Mouse (Mus musculus): ENCODE data around the gene Tmub2. TPM values are rescaled to one million over a fixed set of nuclear protein-coding genes. Genes with fewer than 3 reads are reported as not detected.

Tmub2 gene
- polyA plus RNA-seq, 1 experiment from 2014 or later: 46.1 TPM

DNA sequence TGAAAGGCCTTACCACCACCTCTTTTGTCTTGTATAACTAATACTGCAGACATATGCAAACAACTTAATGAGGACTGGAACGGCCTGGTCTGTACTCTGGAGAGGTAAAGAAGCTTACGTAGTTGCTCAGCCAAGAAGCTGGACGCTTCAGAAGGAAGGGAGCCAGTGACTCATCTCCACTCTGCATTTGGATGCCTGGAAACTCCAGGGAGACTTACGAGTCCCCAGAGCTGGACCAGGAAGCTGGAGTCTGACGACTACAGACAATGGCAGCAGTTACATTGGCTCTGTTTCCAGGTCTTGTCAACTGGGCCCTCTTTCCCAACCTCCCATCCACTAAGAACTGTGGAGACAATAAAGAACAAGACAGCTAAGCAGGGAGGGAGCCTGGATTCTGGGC is 42.5 kb downstream of the Tmub2 start:
- TF ChIP-seq EP300 (IDR thresholded peaks at IDR 0.05) (no peak), CTCF (IDR thresholded peaks at IDR 0.05) (no peak)
- Histone ChIP-seq H3K4me3 (ENCODE audit: low read depth, low read length) (no peak overlapping the region), H3K27me3 (replicated peaks; ENCODE audit: insufficient read depth, low read length) (no peaks in the 10 kb centered on the region), H3K4me1 (ENCODE audit: insufficient read depth, low read depth, low read length) (no peaks in the 10 kb centered on the region), H3K36me3 (ENCODE audit: insufficient read depth, low read length) (no peaks in the 10 kb centered on the region), H3K27ac (ENCODE audit: low read length) (no peak overlapping the region), H3K9ac (replicated peaks; ENCODE audit: low read depth) (no peak overlapping the region), H3K4me2 (replicated peaks; ENCODE audit: low read depth, low read length) (no peak overlapping the region), H3K9me3 (ENCODE audit: low read length) (no peaks in the 10 kb centered on the region)
- DNase-seq (ENCODE audit: low spot score): no peak
- no peak for ATAC-seq
- 38% methylated on average over 5 of the region's 5 CpGs for WGBS

- TF ChIP-seq EP300 (IDR thresholded peaks at IDR 0.05) (no peak), CTCF (IDR thresholded peaks at IDR 0.05) (no peak)
These were observed 43.1 kb downstream of the Tmub2 start for GRCm38 (mm10) chr11:102327839-102328238.

DNA sequence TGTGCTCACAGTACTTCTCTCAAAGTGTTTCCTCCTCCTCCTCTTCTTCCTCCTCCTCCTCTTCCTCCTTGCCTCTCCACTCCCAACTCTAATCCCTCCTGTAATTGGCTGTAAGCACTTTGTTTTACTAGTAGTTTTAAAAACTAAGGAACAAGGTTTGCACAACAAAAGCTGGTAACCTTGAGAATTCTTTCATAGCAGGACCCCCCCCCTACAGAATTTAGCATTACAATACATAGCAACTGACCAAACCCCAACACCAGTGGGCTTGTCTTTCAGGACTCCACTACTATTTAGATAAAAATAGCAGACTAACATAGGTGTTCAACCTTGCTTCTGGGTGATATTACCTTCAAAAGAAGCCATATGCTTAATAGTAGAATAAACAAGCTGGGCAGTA is 44.8 kb downstream of the Tmub2 start:
- H3K4me3 ChIP-seq (ENCODE audit: low read depth, low read length): no peak overlapping the region

More at GRCm38 (mm10) chr11:102327839-102328238, 43.1 kb downstream of the Tmub2 start:
- Histone ChIP-seq H3K4me2 (replicated peaks; ENCODE audit: low read depth, low read length) (no peak overlapping the region), H3K9ac (replicated peaks; ENCODE audit: low read depth) (no peak overlapping the region), H3K27me3 (replicated peaks; ENCODE audit: insufficient read depth, low read length) (no peaks in the 10 kb centered on the region), H3K4me3 (ENCODE audit: low read depth, low read length) (no peak overlapping the region), H3K27ac (ENCODE audit: low read length) (no peak overlapping the region), H3K4me1 (ENCODE audit: insufficient read depth, low read depth, low read length) (no peaks in the 10 kb centered on the region), H3K36me3 (ENCODE audit: insufficient read depth, low read length) (no peaks in the 10 kb centered on the region), H3K9me3 (ENCODE audit: low read length) (no peaks in the 10 kb centered on the region)
- 66% methylated on average over 7 of the region's 7 CpGs for WGBS
- no peak for DNase-seq (ENCODE audit: low spot score)
- ATAC-seq: no peak

DNA sequence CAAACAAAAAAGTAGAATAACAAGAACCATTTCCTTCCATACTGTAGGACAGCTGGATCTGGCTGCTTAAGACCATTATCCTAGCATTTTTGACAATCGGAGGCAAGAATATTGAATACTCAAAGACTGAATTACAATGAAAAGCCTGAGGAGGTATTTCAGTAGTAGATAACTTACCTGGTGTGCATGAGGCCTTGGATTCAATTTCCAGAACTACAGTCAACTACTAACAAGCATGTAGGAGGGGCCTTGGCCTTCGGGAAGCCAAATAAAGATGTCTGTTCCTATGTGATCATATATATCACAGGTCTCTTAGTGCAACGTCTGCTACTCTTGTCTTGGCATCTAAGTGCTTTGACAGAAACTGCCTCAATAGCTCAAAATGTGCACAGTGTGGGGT is 45.3 kb downstream of the Tmub2 start:
- 68% methylated on average over 3 of the region's 3 CpGs for WGBS
- no peak overlapping the region for H3K4me3 ChIP-seq (ENCODE audit: low read depth, low read length)
- H3K27ac ChIP-seq (ENCODE audit: low read length): no peak overlapping the region
- H3K4me2 ChIP-seq (replicated peaks; ENCODE audit: low read depth, low read length): no peak overlapping the region
- no peaks in the 10 kb centered on the region for H3K27me3 ChIP-seq (replicated peaks; ENCODE audit: insufficient read depth, low read length)
- TF ChIP-seq EP300 (IDR thresholded peaks at IDR 0.05): no peak
- no peak for TF ChIP-seq CTCF (IDR thresholded peaks at IDR 0.05)
- H3K4me1 ChIP-seq (ENCODE audit: insufficient read depth, low read depth, low read length): no peaks in the 10 kb centered on the region
- H3K9me3 ChIP-seq (ENCODE audit: low read length): no peaks in the 10 kb centered on the region
- DNase-seq (ENCODE audit: low spot score) (no peak), ATAC-seq (no peak)
- no peaks in the 10 kb centered on the region for H3K36me3 ChIP-seq (ENCODE audit: insufficient read depth, low read length)
- no peak overlapping the region for H3K9ac ChIP-seq (replicated peaks; ENCODE audit: low read depth)

More for the DNA sequence above, 44.8 kb downstream of the Tmub2 start:
- no peak for DNase-seq (ENCODE audit: low spot score)
- no peak for TF ChIP-seq EP300 (IDR thresholded peaks at IDR 0.05)
- no peak for TF ChIP-seq CTCF (IDR thresholded peaks at IDR 0.05)
- H3K27me3 ChIP-seq (replicated peaks; ENCODE audit: insufficient read depth, low read length): no peaks in the 10 kb centered on the region
- H3K36me3 ChIP-seq (ENCODE audit: insufficient read depth, low read length): no peaks in the 10 kb centered on the region
- no peaks in the 10 kb centered on the region for H3K9me3 ChIP-seq (ENCODE audit: low read length)
- no peak overlapping the region for H3K27ac ChIP-seq (ENCODE audit: low read length)
- ATAC-seq: no peak
- no peak overlapping the region for H3K4me2 ChIP-seq (replicated peaks; ENCODE audit: low read depth, low read length)
- no peaks in the 10 kb centered on the region for H3K4me1 ChIP-seq (ENCODE audit: insufficient read depth, low read depth, low read length)
- H3K9ac ChIP-seq (replicated peaks; ENCODE audit: low read depth): no peak overlapping the region

DNA sequence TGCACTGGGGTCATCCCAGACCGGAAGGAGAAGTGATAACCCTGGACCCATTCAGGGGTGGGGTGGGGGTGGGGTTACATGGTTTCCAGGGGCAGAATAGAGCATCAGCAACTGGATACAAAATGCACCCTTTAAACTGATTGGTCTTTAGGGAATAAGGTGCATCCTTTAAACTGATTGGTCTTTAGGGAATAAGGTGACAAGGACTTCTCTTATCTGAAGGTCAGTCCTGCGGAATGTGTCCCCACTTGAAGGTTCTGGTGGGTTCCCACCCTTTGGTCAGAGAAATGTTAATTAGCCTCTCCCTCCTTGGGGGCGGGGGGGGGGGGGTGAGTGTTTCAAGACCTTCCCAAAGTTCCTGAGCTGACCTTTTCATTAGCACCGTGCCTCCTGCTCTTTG is 47.1 kb downstream of the Tmub2 start:
- Histone ChIP-seq H3K27ac (ENCODE audit: low read length) (no peak overlapping the region), H3K4me1 (ENCODE audit: insufficient read depth, low read depth, low read length) (no peaks in the 10 kb centered on the region), H3K9me3 (ENCODE audit: low read length) (no peaks in the 10 kb centered on the region), H3K4me3 (ENCODE audit: low read depth, low read length) (no peak overlapping the region), H3K9ac (replicated peaks; ENCODE audit: low read depth) (no peak overlapping the region), H3K27me3 (replicated peaks; ENCODE audit: insufficient read depth, low read length) (no peaks in the 10 kb centered on the region), H3K36me3 (ENCODE audit: insufficient read depth, low read length) (no peaks in the 10 kb centered on the region), H3K4me2 (replicated peaks; ENCODE audit: low read depth, low read length) (no peak overlapping the region)
- ATAC-seq: no peak
- DNase-seq (ENCODE audit: low spot score): no peak
- TF ChIP-seq EP300 (IDR thresholded peaks at IDR 0.05) (no peak), CTCF (IDR thresholded peaks at IDR 0.05) (no peak)
- 45% methylated on average over 4 of the region's 4 CpGs for WGBS

GRCm38 (mm10) chr11:102333061-102333460 is 48.3 kb downstream of the Tmub2 start:
- no peak for ATAC-seq
- H3K27ac ChIP-seq (ENCODE audit: low read length): no peak overlapping the region
- TF ChIP-seq EP300 (IDR thresholded peaks at IDR 0.05) (no peak), CTCF (IDR thresholded peaks at IDR 0.05) (no peak)
- H3K9me3 ChIP-seq (ENCODE audit: low read length): no peaks in the 10 kb centered on the region
- no peak for DNase-seq (ENCODE audit: low spot score)
- H3K27me3 ChIP-seq (replicated peaks; ENCODE audit: insufficient read depth, low read length): no peaks in the 10 kb centered on the region
- H3K9ac ChIP-seq (replicated peaks; ENCODE audit: low read depth): no peak overlapping the region
- H3K36me3 ChIP-seq (ENCODE audit: insufficient read depth, low read length): no peaks in the 10 kb centered on the region
- no peaks in the 10 kb centered on the region; the same call in 1 of the 2 replicates for H3K4me1 ChIP-seq (ENCODE audit: insufficient read depth, low read depth, low read length)
- no peak overlapping the region for H3K4me3 ChIP-seq (ENCODE audit: low read depth, low read length)
- no peak overlapping the region for H3K4me2 ChIP-seq (replicated peaks; ENCODE audit: low read depth, low read length)

GRCm38 (mm10) chr11:102334010-102334409 is 49.3 kb downstream of the Tmub2 start:
- no peaks in the 10 kb centered on the region for H3K9me3 ChIP-seq (ENCODE audit: low read length)
- no peak overlapping the region for H3K4me3 ChIP-seq (ENCODE audit: low read depth, low read length)
- no peak overlapping the region for H3K4me2 ChIP-seq (replicated peaks; ENCODE audit: low read depth, low read length)
- no peak overlapping the region for H3K27ac ChIP-seq (ENCODE audit: low read length)
- H3K4me1 ChIP-seq (ENCODE audit: insufficient read depth, low read depth, low read length): no peaks in the 10 kb centered on the region; the same call in 1 of the 2 replicates
- ATAC-seq (no peak), DNase-seq (ENCODE audit: low spot score) (no peak)
- no peak overlapping the region for H3K9ac ChIP-seq (replicated peaks; ENCODE audit: low read depth)
- TF ChIP-seq EP300 (IDR thresholded peaks at IDR 0.05) (no peak), CTCF (IDR thresholded peaks at IDR 0.05) (no peak)
- WGBS: 31% methylated on average over 4 of the region's 4 CpGs
- H3K36me3 ChIP-seq (ENCODE audit: insufficient read depth, low read length): no peaks in the 10 kb centered on the region
- no peaks in the 10 kb centered on the region for H3K27me3 ChIP-seq (replicated peaks; ENCODE audit: insufficient read depth, low read length)
